Mouse (Mus musculus) lung, adult 2 months (tissue): ENCODE data around the gene Inmt.

Source experiments
- CTCF ChIP-seq: fragments of 200-500 bp; IDR thresholded peaks from 2 replicates; pipeline ENCODE4 v1.5.1; 2011; ENCODE audit warnings: mild to moderate bottlenecking, low read length, control low read depth; ENCODE audit not compliant: insufficient read depth
- POLR2A ChIP-seq: fragments of 200-500 bp; IDR thresholded peaks from 2 replicates; pipeline ENCODE4 v1.6.1; 2011; ENCODE audit warnings: low read depth, mild to moderate bottlenecking, control low read depth, low read length, borderline replicate concordance; ENCODE audit errors: extremely low read depth

GRCm38 (mm10) chr6:55159256-55159655 lies 15.6 kb downstream of the Inmt start:
- TF ChIP-seq CTCF (no peak), POLR2A (no peak)
